Mouse (Mus musculus) heart, embryonic 11.5 days (tissue): ENCODE measurements at regions not wholly inside any gene's neighbourhood (a gene's known extent, or its start where the extent isn't known, plus 50 kb on each side); places are given as distances from the start of the nearest gene placed in this dataset.

Experiments used
- ATAC-seq: fragments of 200-750 bp; cut with Nextera tagmentation; replicated peaks from 2 replicates; pipeline ENCODE4 v1.8.0; 2017; ENCODE audit warnings: moderate library complexity; ENCODE audit not compliant: insufficient number of reproducible peaks, low FRiP score, low TSS enrichment
- H3K27ac ChIP-seq: fragments of 300-500 bp; sonication (generic); 2 replicates; pipeline ENCODE4 v1.5.1; 2014; ENCODE audit warnings: mild to moderate bottlenecking, low read depth, low read length
- H3K27me3 ChIP-seq: fragments of 300-500 bp; sonication (generic); 2 replicates; pipeline ENCODE4 v1.6.1; 2014; ENCODE audit warnings: mild to moderate bottlenecking, low read length, mixed read lengths; ENCODE audit not compliant: control insufficient read depth, insufficient read depth
- H3K36me3 ChIP-seq: fragments of 300-500 bp; sonication (generic); 2 replicates; pipeline ENCODE4 v1.6.1; 2014; ENCODE audit warnings: mild to moderate bottlenecking, low read length, moderate library complexity, mixed read lengths; ENCODE audit not compliant: control insufficient read depth, insufficient read depth
- H3K4me1 ChIP-seq: fragments of 300-500 bp; sonication (generic); 2 replicates; pipeline ENCODE4 v1.6.1; 2014; ENCODE audit warnings: low read length; ENCODE audit not compliant: control insufficient read depth, insufficient read depth
- H3K4me2 ChIP-seq: fragments of 300-500 bp; sonication (generic); 2 replicates; pipeline ENCODE4 v1.6.1; 2014; ENCODE audit warnings: mild to moderate bottlenecking, moderate library complexity
- H3K4me3 ChIP-seq: fragments of 300-500 bp; sonication (generic); 2 replicates; pipeline ENCODE4 v1.5.1; 2014; ENCODE audit warnings: low read depth, low read length
- H3K9ac ChIP-seq: fragments of 300-500 bp; sonication (generic); 2 replicates; pipeline ENCODE4 v1.6.1; 2014; ENCODE audit warnings: mild to moderate bottlenecking, low read depth, low read length, moderate library complexity
- H3K9me3 ChIP-seq: fragments of 300-500 bp; sonication (generic); replicated peaks from 2 replicates; pipeline ENCODE4 v1.6.1; 2016; ENCODE audit warnings: low read length; ENCODE audit not compliant: control insufficient read depth
- WGBS: fragments of 180-500 bp; shearing (Covaris S2); extraction: QIAGEN DNeasy Blood & Tissue Kit; methylation state at CpG from one replicate; pipeline ENCODE4 v1.1.7; 2014; ENCODE audit not compliant: insufficient replicate concordance; 5-methylcytosine and 5-hydroxymethylcytosine counted together

DNA sequence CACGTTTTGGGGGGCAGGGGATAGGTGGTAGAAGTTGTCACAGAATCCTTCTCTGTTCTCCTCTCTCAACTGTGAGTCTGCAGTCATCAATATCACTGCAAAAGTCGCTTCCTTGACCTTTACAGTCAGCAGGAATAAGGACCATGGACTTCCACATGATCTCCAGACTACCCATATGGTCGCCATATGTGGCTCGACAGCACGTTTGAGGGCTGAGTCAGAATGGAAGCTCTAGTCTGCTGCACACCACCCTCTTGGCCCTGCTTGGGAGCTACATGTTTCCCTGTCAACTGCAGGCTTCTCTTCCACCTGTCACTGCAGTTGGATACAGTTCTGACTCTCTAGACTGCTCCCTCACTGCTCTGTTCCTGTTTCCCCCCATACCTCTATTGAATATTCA, 590.6 kb downstream of the Isl1 start:
- Histone ChIP-seq H3K4me3 (no peak overlapping the region), H3K27ac (no peak overlapping the region), H3K36me3 (no peaks in the 10 kb centered on the region), H3K9me3 (no peaks in the 10 kb centered on the region), H3K27me3 (no peaks in the 10 kb centered on the region), H3K9ac (no peak overlapping the region), H3K4me2 (no peak overlapping the region), H3K4me1 (no peaks in the 10 kb centered on the region)
- no peak for ATAC-seq
- WGBS = 59% methylated on average over 5 of the region's 5 CpGs

DNA sequence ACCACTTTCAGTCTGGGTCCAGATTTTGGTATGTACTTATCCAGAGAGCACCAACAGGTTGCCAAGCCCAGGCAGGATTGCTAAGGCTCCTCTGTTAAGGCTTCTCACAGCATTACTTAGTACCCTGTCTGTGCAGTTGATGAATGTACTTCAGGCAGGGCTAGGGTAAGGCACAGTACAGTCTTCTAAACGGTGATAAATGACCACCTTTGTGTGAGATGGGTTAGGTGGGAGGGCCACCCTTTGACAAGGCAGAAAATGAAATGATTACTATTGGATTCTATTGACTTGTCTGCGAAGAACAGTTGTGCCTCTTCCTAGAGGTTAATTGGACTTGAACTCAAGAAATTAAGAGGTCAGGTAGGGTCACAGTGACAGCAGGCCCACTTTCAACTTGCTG, 594.4 kb upstream of the Itga1 start:
- Histone ChIP-seq H3K27ac (no peak overlapping the region), H3K27me3 (no peaks in the 10 kb centered on the region), H3K9me3 (no peaks in the 10 kb centered on the region), H3K36me3 (no peaks in the 10 kb centered on the region), H3K9ac (no peak overlapping the region), H3K4me1 (no peaks in the 10 kb centered on the region), H3K4me2 (no peak overlapping the region), H3K4me3 (no peak overlapping the region)
- WGBS = 70% methylated on average over 2 of the region's 2 CpGs
- ATAC-seq = no peak

DNA sequence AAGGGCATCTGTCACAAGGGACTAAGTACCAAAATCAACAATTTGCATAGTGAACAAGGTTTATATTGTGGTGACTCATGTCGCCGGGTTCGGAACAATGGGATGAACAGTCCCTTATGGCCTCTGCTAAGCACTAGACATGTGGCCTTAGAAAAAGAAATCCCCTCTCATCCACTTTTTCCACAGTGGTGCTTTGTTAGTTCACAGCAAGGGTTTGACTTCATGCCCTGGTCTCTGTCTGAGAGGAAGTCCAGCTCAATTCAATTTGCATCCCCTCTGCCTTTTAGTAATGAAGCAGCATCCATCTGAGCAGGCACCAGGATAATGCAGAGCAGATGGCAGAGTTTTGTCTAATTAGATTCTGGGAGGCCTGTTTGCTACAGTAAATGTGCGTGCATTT, 585.7 kb upstream of the Itga1 start:
- Histone ChIP-seq H3K9me3 (no peaks in the 10 kb centered on the region), H3K4me2 (no peak overlapping the region), H3K4me3 (no peak overlapping the region), H3K9ac (no peak overlapping the region), H3K4me1 (no peaks in the 10 kb centered on the region), H3K27ac (no peak overlapping the region), H3K27me3 (no peaks in the 10 kb centered on the region), H3K36me3 (no peaks in the 10 kb centered on the region)
- 76% methylated on average over 4 of the region's 4 CpGs for WGBS
- no peak for ATAC-seq

DNA sequence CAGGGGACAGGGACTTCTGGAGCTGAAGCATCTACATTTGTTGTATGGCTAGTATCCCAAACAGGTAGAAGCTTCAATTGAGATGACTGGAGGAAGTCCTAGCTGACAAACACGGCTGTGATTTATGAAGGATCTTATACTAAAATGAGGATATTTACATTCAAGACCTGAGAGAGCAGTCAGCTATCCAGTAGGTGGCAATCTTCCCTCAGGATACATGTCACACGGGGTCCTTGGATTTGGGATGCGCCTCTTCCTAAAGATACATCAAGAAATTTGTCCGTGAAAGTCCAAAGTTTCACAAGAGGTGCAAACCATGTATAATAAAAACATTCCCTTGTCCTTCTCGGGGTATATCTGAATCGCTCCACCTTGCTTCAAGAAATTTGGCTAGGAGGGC, 577.8 kb upstream of the Itga1 start:
- no peaks in the 10 kb centered on the region for H3K36me3 ChIP-seq
- no peaks in the 10 kb centered on the region for H3K27me3 ChIP-seq
- H3K4me2 ChIP-seq = no peak overlapping the region
- H3K4me1 ChIP-seq = no peaks in the 10 kb centered on the region
- H3K9ac ChIP-seq = no peak overlapping the region
- H3K9me3 ChIP-seq = no peaks in the 10 kb centered on the region
- WGBS = 43% methylated on average over 6 of the region's 6 CpGs
- no peak for ATAC-seq
- no peak overlapping the region for H3K4me3 ChIP-seq
- no peak overlapping the region for H3K27ac ChIP-seq

DNA sequence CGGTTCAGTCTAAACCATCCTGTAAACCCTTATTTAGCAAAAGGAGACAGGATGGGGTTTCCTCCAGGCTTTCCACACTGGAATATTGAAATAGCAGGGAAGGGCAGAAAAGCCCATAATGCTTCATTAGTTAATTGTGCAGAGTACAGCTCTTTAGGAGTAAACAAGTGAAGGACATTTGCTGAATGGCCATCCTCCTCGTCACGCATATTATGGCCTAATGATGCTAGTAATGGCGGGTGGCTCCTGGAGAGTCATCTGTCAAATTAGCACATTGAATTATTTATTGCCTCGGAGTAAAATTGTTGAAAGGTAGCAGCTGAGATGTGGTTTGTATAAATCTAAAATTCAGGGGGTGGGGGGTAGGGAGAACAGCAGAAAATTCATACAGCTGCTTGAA, 575.1 kb upstream of the Itga1 start:
- H3K9ac ChIP-seq = no peak overlapping the region
- no peak overlapping the region for H3K27ac ChIP-seq
- ATAC-seq = no peak
- H3K36me3 ChIP-seq = no peaks in the 10 kb centered on the region
- H3K4me1 ChIP-seq = no peaks in the 10 kb centered on the region
- 77% methylated on average over 5 of the region's 5 CpGs for WGBS
- H3K27me3 ChIP-seq = no peaks in the 10 kb centered on the region
- no peaks in the 10 kb centered on the region for H3K9me3 ChIP-seq
- no peak overlapping the region for H3K4me3 ChIP-seq
- no peak overlapping the region for H3K4me2 ChIP-seq

DNA sequence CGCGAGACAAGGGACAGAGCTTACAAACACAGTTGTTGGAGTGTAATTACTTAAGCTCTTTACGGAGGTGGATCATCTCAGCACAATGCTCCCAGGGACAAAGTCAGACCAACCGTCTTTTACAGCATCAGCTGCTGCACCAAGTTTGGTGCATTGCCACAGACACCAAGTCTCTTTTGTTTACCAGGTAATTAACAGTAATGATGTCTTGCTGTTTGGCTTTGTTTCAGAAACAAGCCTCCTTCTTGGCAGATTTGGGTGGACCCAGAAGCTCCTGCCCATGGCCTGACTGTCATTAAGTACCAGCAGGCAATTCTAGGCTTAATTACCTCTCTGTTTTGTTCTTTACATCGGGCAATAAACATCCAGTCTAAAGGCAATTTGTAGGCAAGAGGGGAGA, 572.0 kb upstream of the Itga1 start:
- Histone ChIP-seq H3K9me3 (no peaks in the 10 kb centered on the region), H3K4me2 (no peak overlapping the region), H3K9ac (no peak overlapping the region), H3K4me3 (no peak overlapping the region), H3K36me3 (no peaks in the 10 kb centered on the region), H3K27ac (no peak overlapping the region), H3K27me3 (no peaks in the 10 kb centered on the region), H3K4me1 (no peaks in the 10 kb centered on the region)
- no peak for ATAC-seq
- WGBS = 51% methylated on average over 5 of the region's 5 CpGs

DNA sequence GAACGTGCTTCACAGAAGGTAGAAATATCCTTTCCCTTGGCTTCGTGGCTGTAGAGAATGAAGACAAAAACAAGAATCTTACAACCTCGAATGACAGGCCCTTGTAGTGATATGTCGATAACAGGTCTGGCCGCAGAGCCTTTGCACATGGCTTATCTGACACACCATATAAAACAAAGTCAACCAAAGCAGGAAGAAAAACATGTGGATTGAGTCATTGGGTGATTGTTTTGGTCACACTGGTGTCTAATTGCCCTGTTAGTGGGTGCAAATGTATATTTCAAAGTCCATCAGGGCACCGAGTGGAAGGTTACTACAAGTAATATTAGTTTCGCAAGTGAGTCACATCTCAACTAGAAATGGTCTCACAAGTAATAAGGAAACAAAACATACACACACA, 569.9 kb upstream of the Itga1 start:
- Histone ChIP-seq H3K4me1 (no peaks in the 10 kb centered on the region), H3K27ac (no peak overlapping the region), H3K9ac (no peak overlapping the region), H3K36me3 (no peaks in the 10 kb centered on the region), H3K4me3 (no peak overlapping the region), H3K4me2 (no peak overlapping the region), H3K27me3 (no peaks in the 10 kb centered on the region), H3K9me3 (no peaks in the 10 kb centered on the region)
- WGBS = 63% methylated on average over 7 of the region's 7 CpGs
- ATAC-seq = no peak

DNA sequence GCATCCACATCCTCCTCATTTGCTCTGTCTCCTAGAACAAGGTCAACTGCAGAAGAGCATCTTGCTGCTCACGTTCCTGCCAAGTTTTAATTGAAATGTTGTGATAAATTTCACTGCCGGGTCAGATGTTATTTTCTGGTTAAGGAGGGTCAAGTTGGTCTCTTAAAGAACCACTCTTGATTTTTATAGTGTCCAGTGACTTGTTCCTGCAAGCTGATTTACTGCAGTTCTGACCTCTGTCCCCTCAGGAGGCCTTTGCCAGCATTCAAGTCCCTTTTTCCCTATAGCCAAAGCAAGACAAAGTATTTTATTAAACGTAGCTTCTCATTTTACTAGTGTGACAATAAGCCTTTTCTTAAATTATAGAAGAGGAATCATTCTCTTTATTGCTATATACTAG, 567.8 kb upstream of the Itga1 start:
- H3K9ac ChIP-seq = no peak overlapping the region

DNA sequence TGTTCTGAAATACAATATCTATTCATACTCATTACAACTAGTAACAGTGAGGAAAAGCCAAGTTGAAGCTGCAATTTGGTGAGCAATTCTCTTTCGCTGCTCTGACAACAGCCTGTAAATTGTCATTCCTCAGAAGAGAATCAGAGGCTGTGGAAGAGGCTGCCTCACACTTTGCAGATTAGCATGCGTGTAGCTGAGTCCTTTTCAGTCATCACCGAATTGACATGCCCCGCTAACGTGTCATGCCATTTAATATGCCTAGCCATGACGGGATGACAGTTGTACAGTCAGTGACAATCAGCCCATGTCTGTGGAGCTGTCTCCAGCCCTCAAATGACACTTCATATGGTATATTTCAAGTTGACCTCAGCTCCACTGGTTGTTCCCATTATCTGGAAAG, 553.4 kb upstream of the Itga1 start:
- H3K9ac ChIP-seq = no peak overlapping the region
- no peaks in the 10 kb centered on the region for H3K36me3 ChIP-seq
- 80% methylated on average over 6 of the region's 6 CpGs for WGBS
- H3K4me3 ChIP-seq = no peak overlapping the region
- H3K27ac ChIP-seq = no peak overlapping the region
- H3K4me2 ChIP-seq = no peak overlapping the region
- H3K9me3 ChIP-seq = no peaks in the 10 kb centered on the region
- no peaks in the 10 kb centered on the region for H3K27me3 ChIP-seq
- ATAC-seq = no peak
- H3K4me1 ChIP-seq = no peaks in the 10 kb centered on the region

More for the DNA sequence above, 567.8 kb upstream of the Itga1 start:
- Histone ChIP-seq H3K4me1 (no peaks in the 10 kb centered on the region), H3K9me3 (no peaks in the 10 kb centered on the region), H3K27me3 (no peaks in the 10 kb centered on the region), H3K4me3 (no peak overlapping the region), H3K4me2 (no peak overlapping the region), H3K27ac (no peak overlapping the region), H3K36me3 (no peaks in the 10 kb centered on the region)
- no peak for ATAC-seq
- 50% methylated on average over 3 of the region's 3 CpGs for WGBS
